Mouse (Mus musculus) kidney, embryonic 14.5 days (tissue): ENCODE data around the gene Gm28891. TPM values are rescaled to one million over a fixed set of nuclear protein-coding genes. Genes with fewer than 3 reads are reported as not detected.
"Not testable (repeated sequence)": the region's sequence is repeated elsewhere in the genome, so short reads cannot be mapped to it uniquely, and the experiment has no call there.

Experiments
- ATAC-seq: fragments of 200-750 bp; cut with Nextera tagmentation; 2 replicates; pipeline ENCODE4 v1.8.0; 2017; ENCODE audit warnings: moderate number of reproducible peaks, mild to moderate bottlenecking, moderate TSS enrichment, moderate library complexity; ENCODE audit not compliant: low FRiP score, low TSS enrichment
- H3K27ac ChIP-seq: fragments of 300-500 bp; sonication (generic); 2 replicates; pipeline ENCODE4 v1.5.1; 2014; ENCODE audit warnings: low read depth, mild to moderate bottlenecking, low read length, moderate library complexity, mixed read lengths
- H3K27me3 ChIP-seq: fragments of 300-500 bp; sonication (generic); 2 replicates; pipeline ENCODE4 v1.6.1; 2014; ENCODE audit warnings: mild to moderate bottlenecking, low read length; ENCODE audit not compliant: control insufficient read depth, insufficient read depth
- H3K36me3 ChIP-seq: fragments of 300-500 bp; sonication (generic); 2 replicates; pipeline ENCODE4 v1.6.1; 2014; ENCODE audit warnings: low read length, mixed read lengths; ENCODE audit not compliant: control insufficient read depth, insufficient read depth
- H3K4me1 ChIP-seq: fragments of 300-500 bp; sonication (generic); 2 replicates; pipeline ENCODE4 v1.6.1; 2014; ENCODE audit warnings: low read length, mixed read lengths; ENCODE audit not compliant: control insufficient read depth, insufficient read depth
- H3K4me2 ChIP-seq: fragments of 300-500 bp; sonication (generic); replicated peaks from 2 replicates; pipeline ENCODE4 v1.6.1; 2014; ENCODE audit warnings: low read depth, mild to moderate bottlenecking, low read length
- H3K4me3 ChIP-seq: fragments of 300-500 bp; sonication (generic); 2 replicates; pipeline ENCODE4 v1.5.1; 2014; ENCODE audit warnings: mild to moderate bottlenecking, low read length
- H3K9ac ChIP-seq: fragments of 300-500 bp; sonication (generic); 2 replicates; pipeline ENCODE4 v1.6.1; 2014; ENCODE audit warnings: low read depth, mild to moderate bottlenecking, low read length, moderate library complexity
- H3K9me3 ChIP-seq: fragments of 300-500 bp; sonication (generic); 2 replicates; pipeline ENCODE4 v1.6.1; 2016; ENCODE audit warnings: low read length; ENCODE audit not compliant: control insufficient read depth
- WGBS: fragments of 180-500 bp; shearing (Covaris S2); extraction: QIAGEN DNeasy Blood & Tissue Kit; methylation state at CpG from one replicate; pipeline ENCODE4 v1.1.7; 2014; 5-methylcytosine and 5-hydroxymethylcytosine counted together
- polyA plus RNA-seq: library from polyadenylated mRNA; unstranded; fragments of >200 nt; fragmentation: Nextera tagmentation; extraction: Ambion mirVana; gene quantifications from 2 replicates; pipeline ENCODE4 v1.2.1, GENCODE M21; 2014

Gene Gm28891
- not detected in 2 replicates for polyA plus RNA-seq

GRCm38 (mm10) chrY:60240902-60241301 is at the start of gene Gm28891:
Gene Gm28891 (plus strand): TSS chrY:60241202.
- H3K9me3 ChIP-seq, H3K4me3 ChIP-seq, ATAC-seq, H3K36me3 ChIP-seq, H3K4me2 ChIP-seq, H3K9ac ChIP-seq, H3K27me3 ChIP-seq, H3K27ac ChIP-seq, H3K4me1 ChIP-seq: not testable (repeated sequence)
- WGBS: no CpG with 5 or more reads among the region's 8 CpGs
